Mouse (Mus musculus): Measurements from ENCODE around the gene Dolpp1.
A peak's percentile ranks its signal among the peaks of the same experiment; 100 is the strongest.
"Not testable (repeated sequence)": the region's sequence is repeated elsewhere in the genome, so short reads cannot be mapped to it uniquely, and the experiment has no call there.

Gene Dolpp1

GRCm38 (mm10) chr2:30409454-30410176 is 17.6 kb downstream of the Dolpp1 start:
- no peak for DNase-seq (ENCODE audit: low spot score in 2 of 2)

DNA sequence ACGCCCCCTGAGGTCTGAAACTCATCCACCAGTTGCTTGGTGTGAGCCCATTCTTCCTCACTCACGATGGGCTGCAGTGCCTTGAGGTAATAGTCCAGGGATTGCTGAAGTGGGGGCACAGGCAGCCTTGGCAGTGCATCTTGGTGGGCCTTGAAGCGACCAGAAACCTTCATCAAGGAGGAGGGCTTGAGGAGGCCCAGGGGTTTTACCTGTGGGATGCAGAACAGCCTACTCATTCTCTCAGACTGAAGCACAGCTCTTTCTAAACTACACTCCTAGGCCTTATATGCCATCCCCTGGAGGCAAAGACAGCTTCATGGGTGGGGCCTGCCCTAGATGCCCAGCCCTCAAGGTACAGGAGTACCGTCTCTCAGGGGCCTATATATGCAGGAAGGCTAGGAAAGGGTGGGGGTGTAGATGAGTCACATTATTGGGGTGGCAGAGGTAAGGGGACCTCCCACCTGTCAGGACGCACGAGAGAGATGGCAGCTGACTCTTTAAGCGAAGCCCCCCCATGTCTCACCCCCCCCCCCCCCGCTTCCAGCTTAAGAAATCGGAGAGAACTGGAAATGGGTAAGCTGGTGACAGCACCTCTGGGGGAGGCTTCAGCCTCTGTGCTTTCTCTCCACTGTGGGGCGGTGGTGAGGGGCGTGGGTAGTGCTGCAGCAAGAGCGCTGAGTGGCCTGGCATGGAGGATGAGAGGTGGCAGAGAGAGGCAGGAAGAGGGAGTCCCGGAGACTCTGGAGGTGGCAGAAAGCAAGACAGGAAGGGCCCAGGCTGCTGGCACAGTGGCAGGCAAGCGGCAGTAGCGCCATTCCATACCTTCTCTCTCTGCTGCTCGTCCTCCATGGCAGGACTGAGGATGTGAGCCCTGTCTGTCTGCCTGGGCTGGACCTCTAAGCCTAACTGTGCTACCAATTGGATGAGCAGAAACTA is 21.3 kb downstream of the Dolpp1 start:
- peak in 1 of 2 experiments; percentile 55 for DNase-seq (ENCODE audit: low spot score in 2 of 2)

GRCm38 (mm10) chr2:30414101-30414500 is 22.0 kb downstream of the Dolpp1 start:
- no peak for DNase-seq (ENCODE audit: low spot score in 2 of 2)

- no peak for DNase-seq (ENCODE audit: low spot score in 2 of 2)
These were observed 22.6 kb downstream of the Dolpp1 start for GRCm38 (mm10) chr2:30414681-30415080.

DNA sequence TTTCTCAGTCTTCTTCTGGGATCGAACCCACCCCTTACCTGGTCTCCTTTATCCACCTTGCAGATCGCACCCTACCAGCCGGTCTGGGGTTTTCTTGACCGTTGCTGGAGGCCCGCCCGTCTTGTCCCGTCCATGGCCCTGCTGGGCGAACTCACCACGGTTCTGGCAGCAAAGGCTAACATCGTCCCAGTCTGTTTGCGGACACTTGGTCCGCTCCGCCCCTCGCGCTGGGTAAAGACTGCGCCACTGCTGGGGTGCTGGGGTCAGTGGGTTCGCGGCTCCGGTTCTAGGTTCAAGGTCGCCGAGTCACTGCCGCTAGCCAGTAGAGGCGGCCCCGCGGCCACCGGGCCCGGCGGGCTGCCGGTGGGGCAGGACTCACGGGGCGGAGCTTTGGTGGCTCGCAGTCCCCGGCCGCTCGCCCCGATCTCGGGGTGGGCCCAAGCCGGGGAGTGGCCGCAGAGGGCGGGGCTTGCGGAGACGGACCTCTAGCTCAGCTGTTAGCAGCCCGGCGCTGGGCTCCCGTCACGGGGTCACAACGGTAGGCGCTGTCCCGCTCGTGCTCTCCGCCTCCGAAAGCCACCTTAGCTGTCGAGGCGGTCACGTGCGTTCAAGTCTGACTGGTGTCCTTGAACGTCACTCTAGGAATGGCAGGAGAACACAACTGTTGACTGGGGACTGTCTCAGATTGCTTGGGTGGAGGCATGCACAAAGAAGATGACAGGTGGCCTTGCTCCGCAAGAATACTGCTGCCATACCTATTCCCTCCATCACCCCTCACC is 23.3 kb downstream of the Dolpp1 start, which contains the start of gene Crat:
Gene Crat (minus strand): TSS at position 657 of the 779 bp plus-strand sequence.
- peak; percentile 77 to 85 for DNase-seq (ENCODE audit: low spot score in 2 of 2)

DNA sequence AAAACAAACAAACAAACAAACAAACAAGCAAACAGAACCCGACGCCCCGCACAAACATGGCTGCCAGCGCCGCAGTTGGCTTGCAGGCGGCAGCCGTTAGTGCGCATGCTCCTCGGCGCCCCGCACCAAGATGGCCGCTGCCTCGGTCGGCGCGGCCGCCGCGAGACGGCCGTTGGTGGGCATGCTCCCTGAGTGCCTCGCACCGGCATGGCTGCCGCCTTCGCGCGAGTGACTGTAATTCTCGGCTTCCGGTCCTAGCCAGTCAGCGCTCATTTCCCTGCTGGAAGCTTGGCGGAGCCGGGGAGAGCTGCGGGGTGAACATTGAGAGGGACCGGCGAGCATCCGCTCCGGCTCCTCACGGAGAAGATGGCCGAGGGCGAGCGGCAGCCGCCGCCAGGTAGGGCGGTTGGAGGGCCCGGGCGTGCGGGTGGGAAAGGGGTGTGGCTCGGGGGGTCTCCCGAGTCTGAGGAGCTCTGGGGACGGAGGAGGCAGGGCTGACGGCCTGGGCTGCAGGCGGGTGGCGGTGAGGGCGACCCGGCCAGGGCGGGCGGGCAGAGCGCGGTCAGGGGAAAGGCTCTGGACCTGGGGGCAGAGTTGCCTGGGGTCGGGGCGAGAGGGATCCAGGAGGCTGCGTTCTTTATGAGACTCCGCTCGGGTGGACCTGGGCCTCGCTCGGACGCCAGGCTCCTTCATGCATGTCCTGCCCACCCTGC is 24.0 kb downstream of the Dolpp1 start, which contains the start of gene Ptpa:
Gene Ptpa (plus strand): TSS at position 104 of the 713 bp plus-strand sequence.
- peak; percentile 78 to 91 for DNase-seq (ENCODE audit: low spot score in 2 of 2)

DNA sequence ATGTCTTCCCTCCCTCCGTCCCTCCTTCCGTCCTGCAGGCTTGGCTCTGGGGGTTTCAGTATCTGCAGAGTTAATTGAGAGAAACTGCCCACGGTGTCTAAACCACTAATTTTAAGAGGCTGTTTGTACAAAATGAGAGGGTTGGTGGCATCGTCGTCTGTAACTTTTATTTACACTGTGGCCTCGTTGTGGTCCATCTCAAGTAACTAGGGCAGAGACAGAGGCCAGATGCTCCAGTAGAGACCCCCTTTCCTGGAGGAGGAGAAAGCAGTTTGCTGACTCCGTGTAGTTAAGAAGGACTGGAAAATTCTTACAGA is 24.6 kb downstream of the Dolpp1 start:
- no peak for DNase-seq (ENCODE audit: low spot score in 2 of 2)

- DNase-seq (ENCODE audit: low spot score in 2 of 2), result not testable (repeated sequence)
These were observed 25.1 kb downstream of the Dolpp1 start for GRCm38 (mm10) chr2:30417154-30417553.

DNA sequence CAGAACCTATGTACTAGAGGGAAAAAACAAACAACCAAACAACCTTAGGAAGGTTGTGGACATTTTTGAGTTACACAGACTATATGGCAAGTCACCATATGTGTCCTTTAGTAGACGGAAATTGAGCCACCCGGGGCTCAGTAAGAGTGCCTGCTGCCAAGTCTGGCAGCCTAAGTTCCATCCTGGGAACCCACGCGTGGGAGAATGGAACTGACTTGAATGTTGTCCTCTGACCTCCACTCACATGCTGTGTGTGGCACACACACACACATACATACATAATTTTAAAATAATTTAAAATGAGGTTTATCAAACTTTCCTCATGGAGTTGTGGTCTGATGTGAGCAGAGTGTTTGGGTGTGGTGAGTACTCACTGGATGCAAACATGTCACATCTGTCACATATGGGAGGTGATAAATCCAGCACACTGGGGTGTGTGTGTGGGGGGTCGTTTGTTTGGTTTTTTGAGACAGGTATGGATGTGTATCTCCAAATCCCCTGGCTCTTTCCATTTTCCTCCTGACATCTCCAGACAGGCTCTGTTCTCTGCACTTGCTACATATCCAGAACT is 25.6 kb downstream of the Dolpp1 start:
- no peak for DNase-seq (ENCODE audit: low spot score in 2 of 2)

DNA sequence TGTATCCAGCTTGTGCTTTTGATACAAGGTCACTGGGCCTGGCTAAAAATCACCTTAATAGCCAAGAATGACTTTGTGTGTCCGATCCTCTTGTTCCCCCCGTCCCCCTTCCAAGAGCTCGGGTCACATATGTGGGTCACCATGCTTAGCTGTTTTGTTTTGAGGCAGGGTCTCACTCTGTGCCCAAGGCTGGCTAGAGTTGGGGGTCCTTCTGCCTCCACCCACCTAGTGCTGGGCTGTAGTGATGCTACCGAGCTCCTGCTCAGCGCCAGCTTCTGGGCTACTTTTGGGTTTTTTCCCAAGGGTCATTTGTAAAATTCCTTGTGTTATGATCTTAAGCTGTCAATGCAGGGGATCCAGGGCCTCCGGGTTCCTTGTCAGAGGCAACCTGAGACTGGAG is 26.2 kb downstream of the Dolpp1 start:
- no peak for DNase-seq (ENCODE audit: low spot score in 2 of 2)

DNA sequence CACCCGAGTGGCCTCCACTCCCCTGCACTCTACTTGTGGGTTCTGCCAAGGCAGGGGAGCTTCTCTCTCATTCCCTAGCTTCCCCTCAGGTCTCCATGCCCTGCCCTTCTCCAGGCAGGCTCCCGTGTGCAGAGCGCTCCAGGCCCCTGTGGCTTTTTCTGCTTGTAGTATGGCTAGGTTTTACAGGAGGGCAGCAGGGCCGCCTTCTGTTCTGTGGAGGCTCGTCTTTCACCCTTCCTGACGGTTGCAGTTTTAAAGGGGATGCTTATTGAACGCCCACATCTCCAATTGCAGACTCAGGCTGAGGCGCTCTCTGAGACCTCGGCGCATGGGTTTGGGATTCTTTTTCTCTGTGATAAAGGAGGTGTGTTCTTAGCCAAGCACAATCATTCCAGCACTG is 27.1 kb downstream of the Dolpp1 start:
- DNase-seq (ENCODE audit: low spot score in 2 of 2), result no peak

GRCm38 (mm10) chr2:30421432-30421831 is 29.4 kb downstream of the Dolpp1 start:
- no peak for DNase-seq (ENCODE audit: low spot score in 2 of 2)

GRCm38 (mm10) chr2:30429156-30429555 is 37.1 kb downstream of the Dolpp1 start:
- DNase-seq (ENCODE audit: low spot score in 2 of 2), result no peak

DNA sequence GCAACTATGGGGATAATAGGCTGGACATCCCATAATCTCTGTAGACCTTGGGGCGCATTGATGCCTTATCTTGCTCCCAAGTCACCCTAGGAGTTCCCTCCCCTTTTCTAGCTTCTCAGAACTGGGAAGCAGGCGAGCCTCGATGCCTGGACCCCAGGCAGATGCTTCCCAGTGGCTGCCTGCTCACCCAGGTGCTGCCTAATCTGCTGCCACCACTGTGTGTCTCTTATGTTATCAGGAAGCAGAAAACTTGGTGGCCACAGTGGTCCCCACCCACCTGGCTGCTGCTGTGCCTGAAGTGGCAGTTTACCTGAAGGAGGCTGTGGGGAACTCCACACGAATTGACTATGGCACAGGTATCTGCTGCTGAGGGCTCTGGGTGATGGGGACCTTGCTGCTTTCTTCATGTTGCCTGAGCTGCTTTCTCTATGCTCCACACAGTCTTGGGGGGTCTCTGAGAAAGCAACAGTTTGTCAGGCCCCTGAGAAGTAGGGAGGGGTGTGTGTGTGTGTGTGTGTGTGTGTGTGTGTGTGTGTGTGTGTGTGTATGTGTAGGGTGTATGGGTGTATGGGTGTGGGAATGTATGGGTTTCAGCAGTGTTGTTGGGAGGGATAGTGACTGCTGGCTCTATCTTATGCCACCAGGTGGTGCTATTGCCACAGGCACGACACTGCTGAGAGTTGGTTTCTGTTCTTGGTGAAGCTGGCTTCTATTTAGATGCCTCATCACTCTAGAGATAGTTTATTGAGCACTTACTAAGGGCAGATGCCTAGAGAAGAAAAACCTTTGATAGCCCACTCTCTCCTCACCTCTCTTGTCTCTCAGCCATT is 43.5 kb downstream of the Dolpp1 start:
- DNase-seq (ENCODE audit: low spot score in 2 of 2), result peak; percentile 39 to 64

DNA sequence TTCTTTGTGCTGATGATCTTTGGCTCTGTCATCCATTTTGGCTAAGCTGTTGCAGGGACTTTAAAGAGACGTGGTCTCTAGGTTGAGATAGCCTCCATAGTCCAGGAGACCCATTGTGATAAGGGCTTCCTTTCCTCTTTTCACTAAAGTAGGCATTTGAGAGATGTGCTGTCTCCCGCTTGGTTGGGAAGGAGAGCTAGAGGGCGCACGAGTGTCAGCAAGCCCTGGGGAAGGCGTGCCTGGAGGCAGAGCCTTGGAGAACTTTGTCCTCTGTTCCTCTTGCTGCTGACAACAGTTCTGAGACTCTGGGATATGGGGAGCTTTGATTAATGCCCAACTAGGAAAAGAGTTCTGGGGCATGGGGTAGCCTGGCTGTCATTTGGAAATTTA is 44.1 kb downstream of the Dolpp1 start:
- DNase-seq (ENCODE audit: low spot score in 2 of 2), result no peak

DNA sequence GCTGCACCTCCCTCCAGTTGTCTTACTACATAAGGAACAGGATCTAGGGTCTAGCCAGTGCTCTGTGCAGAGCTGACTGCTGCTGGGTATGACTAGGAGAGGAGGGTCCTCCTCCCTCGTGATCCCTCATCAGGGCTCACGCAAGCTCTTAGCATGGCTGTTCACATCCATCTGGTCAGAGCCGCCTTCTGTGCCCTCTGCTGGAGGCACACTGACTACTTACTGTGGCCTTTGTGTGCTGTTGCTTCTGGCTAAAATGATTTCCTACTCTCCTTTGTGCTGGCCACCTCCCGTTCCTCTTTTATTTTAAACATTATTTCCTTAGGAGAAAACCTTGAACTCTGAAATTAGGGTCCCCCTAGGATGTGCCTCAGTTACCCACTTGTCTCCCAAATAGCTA is 44.8 kb downstream of the Dolpp1 start:
- DNase-seq (ENCODE audit: low spot score in 2 of 2), result no peak

DNA sequence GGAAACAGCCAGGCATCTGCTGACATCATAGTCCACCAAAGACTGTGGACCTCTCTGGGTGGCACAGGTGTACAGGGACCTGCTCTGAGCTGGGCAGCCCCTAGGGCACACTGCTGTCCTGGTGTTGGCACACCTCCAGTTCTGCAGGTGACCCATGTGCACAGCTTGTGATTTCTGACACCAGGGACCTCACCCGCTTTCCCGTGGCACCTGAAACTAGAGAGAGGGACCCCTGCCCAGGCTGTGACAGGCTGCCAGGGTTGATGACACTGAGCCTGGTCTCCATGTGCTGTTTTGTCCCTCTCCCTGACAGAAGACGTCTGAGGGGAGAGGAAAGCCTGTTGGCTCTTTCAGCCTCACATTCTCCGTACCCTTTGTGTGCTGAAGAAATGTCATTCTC is 45.7 kb downstream of the Dolpp1 start:
- no peak for DNase-seq (ENCODE audit: low spot score in 2 of 2)

DNA sequence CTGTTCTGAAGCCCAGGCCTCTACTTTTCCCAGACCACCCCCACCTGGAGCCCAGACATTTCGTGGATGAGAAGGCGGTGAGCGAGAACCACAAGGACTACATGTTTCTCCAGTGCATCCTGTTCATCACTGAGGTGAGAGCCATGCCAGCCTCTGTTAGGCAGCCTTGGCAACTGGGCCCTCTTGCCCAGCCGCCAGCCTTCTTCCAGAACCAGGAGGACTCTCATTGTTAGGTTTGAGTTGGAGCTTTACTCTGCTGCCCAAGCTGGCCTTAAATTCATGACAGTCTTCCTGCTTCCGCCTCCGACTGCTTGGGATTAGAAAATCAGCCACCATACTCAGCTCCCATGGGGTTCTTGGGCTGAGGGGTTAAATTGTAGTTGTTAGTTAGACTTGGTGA is 47.6 kb downstream of the Dolpp1 start:
- DNase-seq (ENCODE audit: low spot score in 2 of 2), result no peak

GRCm38 (mm10) chr2:30440211-30440700 is 48.2 kb downstream of the Dolpp1 start:
- no peak for DNase-seq (ENCODE audit: low spot score in 2 of 2)

Data from frontal cortex, postnatal 25 days (tissue).